Mouse (Mus musculus) megakaryocyte, embryonic 14.5 days (primary cell): ENCODE data around the gene Camk2n1.

ENCODE experiments used
- FLI1 ChIP-seq: IDR thresholded peaks from 2 replicates; pipeline ENCODE4 v1.6.1; 2012; ENCODE audit warnings: low read length, inconsistent platforms, mixed read lengths
- GATA1 ChIP-seq: IDR thresholded peaks from 3 replicates; pipeline ENCODE4 v1.6.1; 2012; ENCODE audit warnings: mixed read lengths, low read length, inconsistent platforms, borderline replicate concordance

DNA sequence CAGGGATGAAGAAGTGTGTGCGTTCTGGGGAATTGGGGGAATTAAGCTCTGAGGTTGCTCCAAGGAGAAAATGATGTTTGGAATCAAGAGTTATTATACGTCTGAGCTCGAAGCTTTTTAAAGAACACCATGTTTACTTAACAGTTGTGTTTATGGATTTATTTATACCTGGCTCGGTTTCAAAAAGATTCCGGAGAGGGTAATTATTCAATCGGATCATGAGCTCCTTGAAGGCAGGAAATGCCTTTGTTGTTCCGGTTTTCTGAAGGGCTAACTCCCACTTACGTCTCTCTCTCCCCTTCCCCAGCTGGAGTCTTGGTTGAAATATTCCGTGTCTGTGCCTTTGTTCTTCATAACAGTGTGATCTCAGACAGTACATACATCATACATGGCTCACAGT, 26.8 kb downstream of the Camk2n1 start:
- TF ChIP-seq GATA1 (no peak), FLI1 (no peak)
